Mouse (Mus musculus): ENCODE measurements at regions not wholly inside any gene's neighbourhood (a gene's known extent, or its start where the extent isn't known, plus 50 kb on each side); places are given as distances from the start of the nearest gene placed in this dataset.

GRCm38 (mm10) chr5:46086885-46087284, 229.5 kb upstream of the Lcorl start:
- no peak for DNase-seq

GRCm38 (mm10) chr5:46083293-46083692, 225.9 kb upstream of the Lcorl start:
- DNase-seq = no peak

GRCm38 (mm10) chr5:46073744-46074143, 216.3 kb upstream of the Lcorl start:
- DNase-seq = no peak

GRCm38 (mm10) chr5:46073136-46073535, 215.7 kb upstream of the Lcorl start:
- no peak for DNase-seq

GRCm38 (mm10) chr5:46059910-46060309, 202.5 kb upstream of the Lcorl start:
- no peak for DNase-seq

GRCm38 (mm10) chr5:46054850-46055249, 197.4 kb upstream of the Lcorl start:
- DNase-seq = no peak

- no peak for DNase-seq
These were observed 185.4 kb upstream of the Lcorl start for GRCm38 (mm10) chr5:46042684-46043348.

- DNase-seq = peak; percentile 43
These were observed 175.7 kb upstream of the Lcorl start for GRCm38 (mm10) chr5:46033008-46033676.

GRCm38 (mm10) chr5:46032206-46032605, 174.8 kb upstream of the Lcorl start:
- DNase-seq = no peak

- DNase-seq = no peak
These were observed 166.7 kb upstream of the Lcorl start for GRCm38 (mm10) chr5:46024138-46024537.

GRCm38 (mm10) chr5:46023456-46023855, 166.0 kb upstream of the Lcorl start:
- DNase-seq = no peak

- DNase-seq = no peak
These were observed 164.6 kb upstream of the Lcorl start for GRCm38 (mm10) chr5:46022047-46022422.

- no peak for DNase-seq
These were observed 164.1 kb upstream of the Lcorl start for GRCm38 (mm10) chr5:46021398-46022046.

- no peak for DNase-seq
These were observed 162.8 kb upstream of the Lcorl start for GRCm38 (mm10) chr5:46020175-46020574.

GRCm38 (mm10) chr5:46007446-46007845, 150.0 kb upstream of the Lcorl start:
- DNase-seq = no peak

GRCm38 (mm10) chr5:46006691-46007090, 149.3 kb upstream of the Lcorl start:
- DNase-seq = no peak

GRCm38 (mm10) chr5:46006228-46006627, 148.8 kb upstream of the Lcorl start:
- no peak for DNase-seq

- no peak for DNase-seq
These were observed 148.2 kb upstream of the Lcorl start for GRCm38 (mm10) chr5:46005631-46006030.

GRCm38 (mm10) chr5:46002011-46002410, 144.6 kb upstream of the Lcorl start:
- DNase-seq = no peak

GRCm38 (mm10) chr5:45957766-45958165, 100.4 kb upstream of the Lcorl start:
- DNase-seq = no peak

GRCm38 (mm10) chr5:45943970-45944369, 86.6 kb upstream of the Lcorl start:
- no peak for DNase-seq

- DNase-seq = no peak
These were observed 75.6 kb upstream of the Lcorl start for GRCm38 (mm10) chr5:45932970-45933369.

- DNase-seq = no peak
These were observed 73.8 kb upstream of the Lcorl start for GRCm38 (mm10) chr5:45931252-45931651.

- no peak for DNase-seq
These were observed 68.5 kb upstream of the Lcorl start for GRCm38 (mm10) chr5:45925879-45926410.
